Mouse (Mus musculus) stomach, embryonic 14.5 days (tissue): ENCODE measurements around the gene Zbtb3. TPM values are rescaled to one million over a fixed set of nuclear protein-coding genes. Genes with fewer than 3 reads are reported as not detected.
A peak's percentile ranks its signal among the peaks of the same experiment; 100 is the strongest.

ENCODE experiments used
- ATAC-seq: fragments of 200-750 bp; cut with Nextera tagmentation; 2 replicates; pipeline ENCODE4 v1.8.0; 2017; ENCODE audit warnings: low read depth, moderate TSS enrichment; ENCODE audit not compliant: insufficient number of reproducible peaks, insufficient read depth, low FRiP score
- H3K27ac ChIP-seq: fragments of 300-500 bp; sonication (generic); 2 replicates; pipeline ENCODE4 v1.5.1; 2014; ENCODE audit warnings: mild to moderate bottlenecking, low read length, moderate library complexity, mixed read lengths
- H3K27me3 ChIP-seq: fragments of 300-500 bp; sonication (generic); 2 replicates; pipeline ENCODE4 v1.6.1; 2014; ENCODE audit warnings: low read length, control low read depth, mixed read lengths; ENCODE audit not compliant: control insufficient read depth, insufficient read depth
- H3K36me3 ChIP-seq: fragments of 300-500 bp; sonication (generic); 2 replicates; pipeline ENCODE4 v1.6.1; 2014; ENCODE audit warnings: mild to moderate bottlenecking, control low read depth, low read length, moderate library complexity, mixed read lengths; ENCODE audit not compliant: control insufficient read depth, insufficient read depth
- H3K4me1 ChIP-seq: fragments of 300-500 bp; sonication (generic); 2 replicates; pipeline ENCODE4 v1.6.1; 2014; ENCODE audit warnings: low read length, control low read depth, mixed read lengths; ENCODE audit not compliant: control insufficient read depth, insufficient read depth
- H3K4me2 ChIP-seq: fragments of 300-500 bp; sonication (generic); replicated peaks from 2 replicates; pipeline ENCODE4 v1.6.1; 2014; ENCODE audit warnings: low read depth, low read length, control low read depth
- H3K4me3 ChIP-seq: fragments of 300-500 bp; sonication (generic); 2 replicates; pipeline ENCODE4 v1.5.1; 2014; ENCODE audit warnings: low read depth, low read length, control low read depth
- H3K9ac ChIP-seq: fragments of 300-500 bp; sonication (generic); replicated peaks from 2 replicates; pipeline ENCODE4 v1.6.1; 2014; ENCODE audit warnings: low read depth, mild to moderate bottlenecking, control low read depth, low read length, moderate library complexity, mixed read lengths
- H3K9me3 ChIP-seq: fragments of 300-500 bp; sonication (generic); 2 replicates; pipeline ENCODE4 v1.6.1; 2016; ENCODE audit warnings: low read depth, low read length, control low read depth; ENCODE audit not compliant: control insufficient read depth
- WGBS: fragments of 180-500 bp; shearing (Covaris S2); extraction: QIAGEN DNeasy Blood & Tissue Kit; methylation state at CpG from one replicate; pipeline ENCODE4 v1.1.7; 2014; 5-methylcytosine and 5-hydroxymethylcytosine counted together
- polyA plus RNA-seq: library from polyadenylated mRNA; unstranded; fragments of >200 nt; fragmentation: Nextera tagmentation; extraction: Ambion mirVana; gene quantifications from 2 replicates; pipeline ENCODE4 v1.2.1, GENCODE M21; 2014

Gene Zbtb3
- polyA plus RNA-seq, 1 experiment from 2014 or later, result 5.2 TPM

GRCm38 (mm10) chr19:8818301-8818798, 16.0 kb downstream of the Zbtb3 start:
- Histone ChIP-seq H3K27me3 (no peaks in the 10 kb centered on the region), H3K4me1 (peaks cover 20% of the 10 kb centered on the region; the same call in 1 of the 2 replicates), H3K9ac (peak overlapping the region; percentile 64), H3K36me3 (peaks cover 28% of the 10 kb centered on the region), H3K4me2 (peak overlapping the region; percentile 85), H3K27ac (peak overlapping the region; percentile 99), H3K4me3 (peak overlapping the region; percentile 97), H3K9me3 (no peaks in the 10 kb centered on the region)
- ATAC-seq, result no peak
- WGBS, result 20% methylated on average over 14 of the region's 14 CpGs

- Histone ChIP-seq H3K36me3 (peaks cover 29% of the 10 kb centered on the region), H3K4me3 (peak within 1 kb of the TSS; percentile 97), H3K4me2 (peak within 1 kb of the TSS; percentile 92), H3K27me3 (no peaks in the 10 kb centered on the region), H3K4me1 (peaks cover 20% of the 10 kb centered on the region; the same call in 1 of the 2 replicates), H3K9ac (peak within 1 kb of the TSS; percentile 97), H3K9me3 (no peaks in the 10 kb centered on the region), H3K27ac (peak within 1 kb of the TSS; percentile 99)
- under 1% methylated on average over 33 of the region's 33 CpGs for WGBS
- peak; percentile 88 for ATAC-seq
Observed at GRCm38 (mm10) chr19:8818801-8819595, 16.6 kb downstream of the Zbtb3 start, which contains the start of gene Ttc9c. Ttc9c (minus strand) TSS chr19:8819333.

- Histone ChIP-seq H3K27ac (peak within 1 kb of the TSS; percentile 99), H3K27me3 (no peaks in the 10 kb centered on the region), H3K9me3 (no peaks in the 10 kb centered on the region), H3K36me3 (peaks cover 32% of the 10 kb centered on the region), H3K4me1 (peaks cover 20% of the 10 kb centered on the region; the same call in 1 of the 2 replicates), H3K4me3 (peak within 1 kb of the TSS; percentile 97), H3K9ac (peak within 1 kb of the TSS; percentile 97), H3K4me2 (peak within 1 kb of the TSS; percentile 92)
- under 1% methylated on average over 83 of the region's 83 CpGs for WGBS
- peak; percentile 95 for ATAC-seq
Observed at GRCm38 (mm10) chr19:8819596-8820423, 17.5 kb downstream of the Zbtb3 start, which contains the start of gene Hnrnpul2. Hnrnpul2 (plus strand) TSS chr19:8820010.

- Histone ChIP-seq H3K4me3 (peak overlapping the region; percentile 97), H3K4me1 (peaks cover 20% of the 10 kb centered on the region; the same call in 1 of the 2 replicates), H3K36me3 (peaks cover 34% of the 10 kb centered on the region), H3K4me2 (peak overlapping the region; percentile 92), H3K27ac (peak overlapping the region; percentile 99), H3K9ac (peak overlapping the region; percentile 97), H3K9me3 (no peaks in the 10 kb centered on the region), H3K27me3 (no peaks in the 10 kb centered on the region)
- WGBS, result 1% methylated on average over 47 of the region's 48 CpGs
- ATAC-seq, result peak; percentile 7; the same call in 1 of the 2 replicates
Observed at GRCm38 (mm10) chr19:8820424-8820956, 18.1 kb downstream of the Zbtb3 start.

DNA sequence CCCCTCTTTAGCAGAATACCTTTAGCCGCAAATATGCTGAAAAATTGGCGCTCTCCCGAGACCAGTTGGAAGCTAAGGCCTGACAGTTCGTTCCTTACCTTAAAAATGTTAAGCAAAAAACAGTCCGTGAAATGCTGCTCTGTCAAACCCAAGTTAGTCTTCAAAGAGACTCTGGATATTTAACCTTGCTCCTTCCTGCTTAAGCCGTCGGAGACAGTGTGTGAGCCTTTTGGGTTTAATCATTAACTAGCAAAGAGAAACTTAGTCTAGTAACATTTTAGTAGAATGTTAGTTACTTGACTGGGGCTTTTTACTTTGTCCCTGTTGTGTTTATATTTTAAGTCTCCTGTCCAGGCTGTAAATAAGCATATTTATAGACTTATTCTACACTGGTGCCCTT, 18.8 kb downstream of the Zbtb3 start:
- peaks cover 20% of the 10 kb centered on the region; the same call in 1 of the 2 replicates for H3K4me1 ChIP-seq
- WGBS, result under 1% methylated on average over 7 of the region's 7 CpGs
- no peaks in the 10 kb centered on the region for H3K27me3 ChIP-seq
- H3K9me3 ChIP-seq, result no peaks in the 10 kb centered on the region
- H3K36me3 ChIP-seq, result peaks cover 37% of the 10 kb centered on the region
- no peak for ATAC-seq
- peak overlapping the region; percentile 97 for H3K4me3 ChIP-seq
- peak overlapping the region; percentile 92 for H3K4me2 ChIP-seq
- H3K9ac ChIP-seq, result peak overlapping the region; percentile 97
- H3K27ac ChIP-seq, result peak overlapping the region; percentile 99; the same call in 1 of the 2 replicates

- H3K9ac ChIP-seq, result no peak overlapping the region
Observed at GRCm38 (mm10) chr19:8822696-8823095, 20.3 kb downstream of the Zbtb3 start.

GRCm38 (mm10) chr19:8829660-8830059, 27.3 kb downstream of the Zbtb3 start, which contains the start of gene AC129217.1:
AC129217.1 (plus strand) TSS chr19:8829773.
- Histone ChIP-seq H3K9me3 (no peaks in the 10 kb centered on the region), H3K4me3 (no peak within 1 kb of the TSS), H3K4me2 (no peak within 1 kb of the TSS), H3K27ac (no peak within 1 kb of the TSS), H3K4me1 (no peaks in the 10 kb centered on the region), H3K9ac (no peak within 1 kb of the TSS), H3K27me3 (no peaks in the 10 kb centered on the region), H3K36me3 (peaks cover 97% of the 10 kb centered on the region)
- ATAC-seq, result no peak
- WGBS, result 89% methylated on average over 8 of the region's 8 CpGs

More at GRCm38 (mm10) chr19:8822696-8823095, 20.3 kb downstream of the Zbtb3 start:
- ATAC-seq, result no peak
- WGBS, result 76% methylated on average over 8 of the region's 8 CpGs
- peak overlapping the region; percentile 92 for H3K4me2 ChIP-seq
- H3K9me3 ChIP-seq, result no peaks in the 10 kb centered on the region
- H3K27me3 ChIP-seq, result no peaks in the 10 kb centered on the region
- H3K27ac ChIP-seq, result no peak overlapping the region
- peaks cover 10% of the 10 kb centered on the region; the same call in 1 of the 2 replicates for H3K4me1 ChIP-seq
- H3K36me3 ChIP-seq, result peaks cover 49% of the 10 kb centered on the region
- peak overlapping the region; percentile 97; the same call in 1 of the 2 replicates for H3K4me3 ChIP-seq
